Mouse (Mus musculus) thymus, adult 2 months (tissue): ENCODE data around the gene Nsf.

Experiments
- CTCF ChIP-seq: fragments of 200-500 bp; IDR thresholded peaks from 2 replicates; pipeline ENCODE4 v1.5.1; 2012; ENCODE audit warnings: mild to moderate bottlenecking, control low read depth, low read length, moderate library complexity, borderline replicate concordance; ENCODE audit not compliant: control insufficient read depth, poor library complexity, insufficient read depth; ENCODE audit errors: extremely low read depth
- POLR2A ChIP-seq: fragments of 200-500 bp; IDR thresholded peaks from 2 replicates; pipeline ENCODE4 v1.6.1; 2012; ENCODE audit warnings: mild to moderate bottlenecking, low read length, control low read depth, moderate library complexity; ENCODE audit not compliant: control insufficient read depth, poor library complexity, insufficient read depth; ENCODE audit errors: extremely low read depth

- TF ChIP-seq POLR2A (no peak), CTCF (no peak)
Measured at GRCm38 (mm10) chr11:103891781-103892180, 62.1 kb downstream of the Nsf start.
